Mouse (Mus musculus): ENCODE measurements around the gene Cep41.

DNA sequence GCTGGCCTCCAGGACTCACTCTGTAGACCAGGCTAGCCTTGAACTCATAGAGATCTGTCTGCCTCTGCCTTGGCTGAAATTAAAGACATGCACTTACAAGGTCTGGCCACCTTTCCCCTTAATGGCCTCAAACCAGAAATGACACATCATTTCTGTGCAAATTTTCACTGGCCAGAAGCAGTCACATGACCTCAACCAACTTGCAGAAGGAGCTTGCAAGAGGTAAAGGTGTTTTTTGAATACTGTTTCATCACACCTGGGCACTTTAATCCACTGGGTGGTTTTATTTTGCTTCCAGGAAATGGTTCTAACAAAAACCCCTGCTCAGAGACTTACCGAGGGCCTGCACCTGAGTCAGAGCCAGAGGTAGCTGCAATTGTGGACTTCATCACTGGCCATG lies 63.6 kb downstream of the Cep41 start:
- no peak for TF ChIP-seq TCF12 (IDR thresholded peaks at IDR 0.05; ENCODE audit: insufficient read depth, poor library complexity, severe bottlenecking)
- no peak for TF ChIP-seq POLR2A (IDR thresholded peaks at IDR 0.05; ENCODE audit: insufficient read length, low read depth)
- TF ChIP-seq MYOG (IDR thresholded peaks at IDR 0.05; ENCODE audit: control insufficient read depth in 1 of 3, insufficient read depth in 1 of 3, insufficient read length in 2 of 3, low read depth in 2 of 3), result no peak
- no peak for TF ChIP-seq E2F4 (IDR thresholded peaks at IDR 0.05; ENCODE audit: insufficient read depth)
- TF ChIP-seq REST (IDR thresholded peaks at IDR 0.05; ENCODE audit: insufficient read depth, insufficient read length), result no peak
- TF ChIP-seq TCF3 (IDR thresholded peaks at IDR 0.05; ENCODE audit: insufficient read length, low read depth), result no peak
- no peak for TF ChIP-seq MYOD1 (IDR thresholded peaks at IDR 0.05; ENCODE audit: control insufficient read depth in 1 of 3, insufficient read length in 2 of 3, low read depth in 2 of 3)
- TF ChIP-seq CEBPB (IDR thresholded peaks at IDR 0.05; ENCODE audit: insufficient read depth, poor library complexity, severe bottlenecking), result no peak
- TF ChIP-seq MAX (IDR thresholded peaks at IDR 0.05; ENCODE audit: low read depth), result no peak
- TF ChIP-seq POLR2AphosphoS2 (IDR thresholded peaks at IDR 0.05; ENCODE audit: insufficient read length, low read depth), result no peak

Measured in myocyte (in vitro differentiated cells).